Mouse (Mus musculus): ENCODE measurements around the gene Plxna2.

Plxna2 gene

DNA sequence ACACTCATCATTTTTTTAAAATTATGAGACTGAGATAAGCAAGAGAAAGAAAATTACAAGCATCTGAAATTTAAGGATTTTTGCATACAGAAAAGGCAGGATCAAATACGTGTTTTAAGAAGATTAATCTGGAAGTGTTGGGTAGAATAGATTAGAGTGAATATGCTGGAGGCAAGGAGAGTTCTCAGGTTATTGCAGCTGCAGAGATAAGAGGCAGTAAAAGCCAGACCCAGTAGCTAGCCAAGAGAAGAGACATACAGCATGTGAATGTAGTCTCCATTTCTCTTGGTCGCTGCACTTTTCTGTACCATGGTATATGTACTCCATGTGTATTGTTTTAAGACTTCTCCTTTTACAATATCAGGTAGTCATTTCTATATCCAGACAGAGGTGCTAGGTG, 88.5 kb downstream of the Plxna2 start:
- DNase-seq (ENCODE audit: low spot score) = no peak

DNA sequence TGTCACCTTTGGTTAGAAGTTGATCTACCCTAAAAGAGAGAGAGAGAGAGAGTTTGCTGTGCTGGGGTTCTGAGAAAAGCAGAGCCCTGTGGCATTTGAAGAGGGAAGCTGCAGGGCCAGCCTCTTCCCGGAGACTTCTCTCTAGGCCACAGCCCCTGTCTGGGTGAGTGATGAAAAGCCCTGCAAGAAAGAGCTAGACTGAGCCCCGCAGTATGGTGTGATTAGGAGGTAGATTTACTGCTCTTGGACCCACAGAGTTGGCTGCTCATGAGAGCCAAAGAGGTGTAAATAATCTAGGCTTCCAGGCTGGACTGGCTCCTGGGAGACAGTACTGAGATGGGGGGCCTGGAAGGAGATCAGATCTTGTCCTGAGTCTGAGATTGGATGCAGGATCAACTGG, 94.4 kb downstream of the Plxna2 start:
- no peak for DNase-seq (ENCODE audit: low spot score)

DNA sequence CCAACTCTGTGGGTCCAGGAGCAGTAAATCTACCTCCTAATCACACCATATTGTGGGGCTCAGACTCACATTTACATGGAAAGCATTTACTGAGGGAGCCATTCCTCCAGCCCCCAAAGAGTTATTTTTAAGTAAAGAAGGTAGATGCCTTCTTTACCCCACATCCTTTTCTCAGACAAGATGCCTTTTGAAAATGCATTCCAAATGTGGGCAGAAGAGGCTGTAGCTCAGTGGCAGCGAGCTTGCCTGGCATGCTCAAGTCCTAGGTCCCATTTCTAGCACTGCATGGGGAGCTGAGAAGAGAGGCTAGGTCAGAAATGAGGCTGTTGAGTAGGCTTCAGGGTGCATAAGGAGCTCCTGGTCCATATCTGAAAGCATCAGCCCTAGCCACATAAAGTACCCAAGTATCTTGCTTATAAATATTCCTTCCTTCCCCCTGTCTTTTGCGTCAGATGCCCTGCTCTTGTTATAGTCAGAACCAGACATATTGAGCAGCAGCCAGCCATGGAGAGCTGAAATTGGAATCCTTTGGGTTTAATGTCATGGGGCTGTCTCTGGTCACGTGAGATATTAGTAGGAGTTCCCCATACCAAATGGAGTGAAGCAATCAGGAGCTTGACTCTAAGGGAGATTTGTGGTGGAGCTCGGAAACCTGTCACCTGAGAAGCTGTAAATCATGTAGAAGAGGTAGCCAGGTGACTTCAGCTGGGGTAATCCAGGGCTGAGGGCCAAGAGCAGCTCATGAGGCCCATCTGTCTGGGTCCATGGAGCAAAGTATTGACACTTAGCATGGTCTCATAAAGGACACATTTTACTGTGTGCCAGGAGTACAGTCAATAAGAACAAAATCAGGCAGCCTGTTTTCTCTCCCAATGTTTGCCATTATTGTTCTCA, 96.4 kb downstream of the Plxna2 start:
- DNase-seq (ENCODE audit: low spot score) = no peak

DNA sequence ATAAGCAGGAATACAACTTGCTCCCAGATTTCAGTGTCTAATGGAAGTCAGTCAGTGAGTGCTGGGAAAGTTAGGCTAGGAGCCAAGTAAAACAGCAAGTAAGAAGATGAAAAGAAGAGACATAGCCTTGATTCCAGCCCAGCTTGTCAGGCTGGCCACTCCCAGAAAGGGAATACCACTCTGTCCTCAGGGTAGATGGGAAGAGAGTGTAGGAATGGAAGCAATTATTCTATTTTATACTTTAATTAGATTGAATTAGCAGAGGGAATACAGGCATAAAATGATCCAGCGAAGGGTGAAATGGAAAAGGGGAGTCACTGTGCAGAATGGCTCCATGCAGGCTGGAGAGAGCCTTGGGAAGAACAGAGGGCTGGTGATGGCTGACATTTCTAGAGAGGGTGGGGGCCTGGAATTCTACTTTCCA, 99.4 kb downstream of the Plxna2 start:
- DNase-seq (ENCODE audit: low spot score) = no peak

DNA sequence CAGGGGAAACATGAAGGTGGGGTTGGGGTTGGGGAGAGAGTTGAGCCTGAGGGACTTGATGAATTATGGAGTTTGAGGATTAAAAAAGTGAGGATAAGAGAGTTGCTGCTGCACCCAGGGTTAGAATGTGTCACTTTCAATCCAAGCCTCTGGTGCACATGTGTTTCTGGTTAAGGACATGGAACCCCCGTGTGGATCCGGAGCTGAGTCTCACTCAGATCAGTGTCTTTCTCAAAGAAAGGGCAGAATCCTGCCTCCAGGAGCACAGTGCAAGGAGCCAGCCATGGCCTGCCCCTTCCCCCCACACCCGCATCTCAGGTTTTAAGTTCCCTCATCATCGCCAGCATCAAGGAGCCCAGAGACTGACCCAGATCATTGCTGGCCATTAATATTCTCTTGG, 102.4 kb downstream of the Plxna2 start:
- peak; percentile 67 for DNase-seq (ENCODE audit: low spot score)

DNA sequence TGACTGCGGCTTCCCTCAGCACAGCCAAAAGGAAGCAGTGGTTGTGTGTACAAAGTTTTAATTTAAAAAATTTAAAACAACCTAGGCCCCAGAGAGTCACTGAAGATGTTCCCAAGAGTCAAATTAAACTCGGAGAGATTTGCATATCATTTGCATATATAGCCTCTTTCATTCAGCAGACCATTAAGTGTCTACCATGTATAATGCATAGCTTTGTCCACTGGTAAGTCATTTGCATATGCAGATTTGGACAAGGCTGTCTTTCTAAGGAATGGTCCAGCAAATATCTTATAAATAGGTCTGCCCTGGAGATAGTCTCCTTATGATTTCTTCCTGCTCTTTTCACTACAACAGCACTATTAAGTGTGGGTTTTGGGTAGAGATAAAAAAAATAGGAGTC, 103.2 kb downstream of the Plxna2 start:
- DNase-seq (ENCODE audit: low spot score) = no peak

DNA sequence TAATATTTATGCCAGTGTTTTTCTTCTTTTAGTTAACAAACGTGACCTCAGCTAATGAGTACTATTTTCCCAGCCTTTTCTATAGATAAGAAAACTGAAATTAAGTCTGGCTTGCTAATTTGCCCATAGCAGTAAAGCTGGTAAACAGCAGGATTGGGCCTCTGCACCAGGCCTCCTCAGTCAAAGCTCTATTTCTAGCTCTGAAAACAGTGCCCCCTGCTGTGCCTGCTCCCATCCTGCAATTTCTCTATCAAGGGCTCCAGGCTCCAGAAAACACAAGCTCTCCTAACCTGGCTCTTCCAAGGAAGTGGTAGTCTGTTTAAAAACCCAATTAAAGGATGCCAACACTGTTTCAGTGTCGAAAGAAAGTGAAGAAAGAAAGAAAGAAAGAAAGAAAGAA, 104.3 kb downstream of the Plxna2 start:
- DNase-seq (ENCODE audit: low spot score) = peak; percentile 83

DNA sequence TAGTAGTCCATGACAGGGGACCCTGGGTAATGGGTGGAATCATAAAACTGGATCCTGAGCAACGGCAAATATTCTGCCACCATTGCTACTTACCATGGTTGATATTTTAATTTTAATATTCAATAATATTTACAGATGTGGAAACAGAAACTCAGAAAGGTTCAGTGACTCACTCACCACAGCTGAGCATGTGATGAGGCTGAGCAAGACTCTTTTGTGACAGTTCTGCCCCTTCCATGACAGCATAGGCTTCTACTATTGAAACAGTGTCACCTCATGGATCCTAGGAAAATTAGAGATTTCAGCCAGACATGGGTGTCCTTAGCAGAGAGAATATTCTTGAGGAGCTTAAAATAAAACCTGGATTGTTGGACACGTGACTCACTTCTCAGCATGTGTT, 116.8 kb downstream of the Plxna2 start:
- no peak for DNase-seq (ENCODE audit: low spot score)

DNA sequence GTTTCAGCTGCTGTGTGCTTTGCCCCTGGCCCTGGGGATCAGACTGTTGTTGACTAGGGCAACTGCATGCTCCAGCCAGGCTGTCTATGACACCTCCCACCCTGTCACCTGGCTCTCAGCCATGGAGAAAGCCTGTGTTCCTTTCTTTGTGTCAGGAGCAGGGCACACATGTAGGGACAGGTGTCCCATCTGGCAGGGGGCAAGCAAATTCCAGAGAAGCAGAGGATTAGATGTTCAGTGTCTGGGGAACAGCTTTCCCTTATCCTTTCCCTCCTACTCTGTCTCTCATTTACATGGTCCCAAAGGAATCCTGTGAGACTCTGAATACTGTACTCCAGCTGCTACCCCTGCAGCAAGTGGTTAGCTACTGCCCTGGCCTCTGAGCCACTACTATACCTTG, 121.9 kb downstream of the Plxna2 start:
- DNase-seq (ENCODE audit: low spot score) = no peak

DNA sequence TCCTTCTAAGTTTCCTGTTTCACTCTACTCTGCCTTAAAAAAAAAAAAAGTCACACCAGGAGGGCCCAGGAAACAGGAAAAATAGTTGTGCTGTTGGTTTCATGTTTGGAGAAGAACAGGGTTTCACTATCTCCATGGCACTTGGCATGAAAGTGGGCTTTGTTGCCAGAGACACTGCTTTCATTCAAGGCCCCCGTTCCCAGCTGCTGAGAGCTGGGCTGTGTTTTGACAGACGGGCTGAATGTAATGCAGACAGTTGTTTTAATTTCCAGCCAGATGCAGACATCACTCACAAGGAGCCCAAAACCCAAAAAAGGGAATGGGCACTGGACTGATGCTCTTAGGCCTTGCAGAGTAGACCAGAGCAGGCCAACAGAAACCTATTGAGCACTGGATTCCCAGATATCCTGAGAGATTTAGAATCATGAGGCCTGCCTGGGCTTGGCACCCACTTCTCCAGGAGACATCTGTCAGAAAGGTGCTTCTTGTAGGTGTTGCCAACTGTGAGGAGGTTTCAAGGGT, 124.9 kb downstream of the Plxna2 start:
- no peak for DNase-seq (ENCODE audit: low spot score)

DNA sequence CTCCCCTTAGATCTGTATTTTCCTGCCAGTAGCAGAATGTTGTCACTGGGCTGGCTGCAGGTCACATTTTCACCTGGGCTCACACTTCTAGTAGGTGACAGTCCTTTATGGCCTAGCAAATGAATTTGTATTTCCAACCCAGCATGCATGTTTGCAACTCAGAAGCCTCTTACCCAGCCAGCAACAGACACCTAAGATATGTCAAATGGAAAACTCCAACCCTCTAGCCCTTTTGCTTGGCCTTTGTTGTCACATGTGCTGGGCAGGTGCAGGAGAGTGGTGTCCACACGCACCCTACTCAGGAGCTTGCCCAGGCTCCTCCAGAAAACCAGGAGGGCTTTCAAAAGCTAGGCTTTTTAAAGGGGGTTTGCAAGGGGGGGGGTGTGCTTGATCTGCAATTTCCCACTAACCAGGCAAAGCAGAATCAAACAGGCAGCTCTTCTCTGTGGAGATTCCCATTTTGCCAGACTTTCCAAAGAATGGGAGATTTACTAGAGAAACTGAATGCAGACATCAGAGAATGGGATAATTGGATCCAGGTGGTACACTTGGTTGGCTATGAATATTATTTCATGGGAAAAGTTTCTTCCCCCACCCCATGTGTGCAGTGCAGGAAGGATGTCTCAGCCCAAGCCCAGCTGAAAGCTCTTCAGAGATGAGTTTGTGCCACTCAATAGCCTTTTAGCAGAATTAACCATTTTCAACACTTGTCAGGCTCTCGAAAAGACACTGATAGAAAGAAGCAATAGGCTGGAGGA, 127.3 kb downstream of the Plxna2 start:
- DNase-seq (ENCODE audit: low spot score) = no peak

DNA sequence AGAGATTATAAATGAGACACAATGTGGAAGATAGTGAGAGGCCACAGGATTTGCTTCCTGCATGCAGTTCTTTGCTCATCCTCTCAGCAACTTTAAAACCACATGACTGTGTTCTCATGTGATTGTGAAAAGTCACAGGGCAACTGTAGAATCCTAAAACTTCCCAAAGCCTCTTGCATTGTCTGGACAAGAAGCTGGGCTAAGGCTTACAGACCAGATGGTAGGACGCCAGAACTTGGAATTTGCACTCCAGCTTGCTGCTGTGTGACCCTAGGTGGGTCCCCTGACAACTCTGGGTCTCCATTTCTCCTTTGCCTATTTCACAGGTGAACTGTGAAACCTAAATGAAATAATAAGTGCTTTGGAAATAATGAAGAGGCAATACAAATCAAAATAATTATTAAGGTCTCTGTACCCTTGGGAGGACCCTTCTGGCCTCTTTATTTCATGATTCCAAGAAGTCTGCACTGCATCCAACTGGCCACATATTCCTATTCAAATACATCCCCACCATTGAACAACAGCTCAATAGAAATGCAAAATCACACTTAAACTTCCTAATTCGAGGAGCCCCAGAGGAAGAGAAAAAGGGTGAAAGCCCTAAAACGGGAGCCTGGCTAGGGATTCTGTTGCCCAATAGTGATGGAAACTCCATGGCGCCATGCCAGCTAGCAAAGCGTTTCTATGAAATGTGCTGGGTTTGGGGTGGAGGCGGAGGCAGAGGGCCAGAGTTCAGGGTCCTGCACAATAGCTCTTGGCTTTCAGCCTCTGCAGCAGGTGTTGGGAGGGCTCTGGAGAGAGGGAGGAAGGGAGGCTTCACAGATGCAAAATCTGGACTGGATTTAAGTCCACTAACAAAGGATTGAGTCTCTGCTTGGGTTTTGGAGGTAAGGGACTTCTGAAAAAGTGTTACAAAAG, 128.6 kb downstream of the Plxna2 start:
- DNase-seq (ENCODE audit: low spot score) = peak; percentile 53

DNA sequence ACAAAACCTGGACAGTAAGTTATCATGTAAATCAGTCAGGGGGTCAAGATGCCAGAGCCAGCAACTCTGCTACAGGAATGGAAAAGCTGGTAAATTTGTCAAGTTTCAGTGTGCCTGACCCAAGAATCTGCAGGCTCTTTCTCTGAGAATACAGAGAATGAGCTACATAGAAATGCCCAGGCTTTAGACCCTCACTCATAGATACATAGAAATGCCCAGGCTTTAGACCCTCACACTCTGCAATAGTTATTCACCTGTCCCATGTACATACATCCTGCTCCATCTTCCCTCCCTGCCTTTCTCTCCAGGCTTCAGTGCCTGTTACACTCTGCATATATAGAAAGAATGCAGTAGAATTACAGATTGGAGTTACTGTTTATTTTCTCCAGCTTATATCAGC, 129.2 kb downstream of the Plxna2 start:
- no peak for DNase-seq (ENCODE audit: low spot score)

DNA sequence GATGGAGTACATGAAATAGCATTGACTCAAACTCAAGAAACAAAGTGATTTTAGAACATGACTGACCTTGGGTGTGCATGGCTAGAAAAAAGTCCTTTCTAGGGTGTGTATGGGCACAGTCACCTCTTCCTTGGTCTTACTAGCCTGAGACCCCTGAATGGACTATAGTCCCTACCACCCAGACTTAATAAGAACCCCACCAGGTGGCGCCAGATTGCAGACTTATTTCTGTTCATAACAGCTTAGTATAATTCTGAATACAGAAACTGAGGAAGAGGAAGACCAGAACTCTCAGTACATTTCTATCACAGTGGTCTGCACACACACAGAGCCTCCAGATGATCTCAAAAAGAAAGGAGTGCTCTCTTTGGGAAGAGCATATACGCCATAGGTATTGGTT, 135.2 kb downstream of the Plxna2 start:
- peak; percentile 74 for DNase-seq (ENCODE audit: low spot score)

DNA sequence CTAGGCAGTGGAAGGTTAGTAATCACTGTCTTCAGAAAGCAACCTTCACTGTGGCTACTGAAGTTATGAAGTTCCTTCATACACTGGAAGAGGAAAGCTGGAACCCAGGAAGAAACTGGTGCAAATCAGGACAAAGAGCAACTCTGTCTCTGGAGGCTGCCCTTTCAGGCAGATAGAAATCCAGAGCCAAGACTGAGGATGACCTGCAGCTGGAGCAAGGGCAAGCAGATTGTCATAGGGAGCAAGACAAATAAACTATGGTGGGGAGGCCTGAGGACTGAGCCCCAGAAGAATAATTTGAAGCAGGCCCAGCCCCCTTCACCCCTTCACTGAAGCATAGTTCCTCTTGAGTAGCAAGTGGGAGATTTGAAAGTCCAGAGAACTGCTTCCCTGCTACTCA, 138.0 kb downstream of the Plxna2 start:
- DNase-seq (ENCODE audit: low spot score) = no peak

DNA sequence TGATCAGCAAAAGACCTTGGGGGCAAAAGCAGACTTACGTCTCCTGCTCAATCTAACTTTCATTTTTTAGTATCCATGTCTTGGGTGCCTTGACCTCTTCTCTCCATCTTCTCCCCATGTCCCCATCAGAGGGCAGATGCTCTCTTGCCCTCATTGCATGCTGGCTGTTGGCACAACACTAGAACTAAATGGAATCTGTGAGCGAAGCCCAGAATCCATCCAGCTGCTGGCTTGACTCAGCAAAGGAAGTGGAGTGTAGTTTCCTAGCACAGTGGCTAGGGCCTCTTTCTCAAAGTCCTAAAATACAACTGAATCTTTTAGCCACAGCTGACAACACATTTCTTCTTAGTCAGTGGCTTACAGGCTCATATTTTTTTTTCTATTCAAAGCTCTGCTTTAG, 138.4 kb downstream of the Plxna2 start:
- DNase-seq (ENCODE audit: low spot score) = no peak

DNA sequence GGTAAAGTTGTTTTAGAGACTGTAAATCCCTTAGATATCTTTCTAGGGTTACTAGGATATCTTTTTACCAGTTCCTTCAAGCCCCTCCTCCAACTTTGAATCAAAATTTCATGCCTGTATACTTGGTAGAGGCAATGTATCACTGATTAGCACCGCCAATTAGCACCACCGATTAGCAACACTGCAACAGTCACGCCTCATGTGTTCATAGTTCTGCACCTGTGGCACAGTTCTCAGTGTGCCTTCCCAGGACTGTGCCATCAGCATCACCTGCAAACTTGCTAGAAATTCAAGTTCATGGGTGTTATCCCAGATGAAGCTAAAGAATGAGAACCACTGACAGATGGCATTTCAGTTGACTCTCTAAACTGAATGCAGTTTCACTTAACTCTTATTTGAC, 138.8 kb downstream of the Plxna2 start:
- DNase-seq (ENCODE audit: low spot score) = no peak

DNA sequence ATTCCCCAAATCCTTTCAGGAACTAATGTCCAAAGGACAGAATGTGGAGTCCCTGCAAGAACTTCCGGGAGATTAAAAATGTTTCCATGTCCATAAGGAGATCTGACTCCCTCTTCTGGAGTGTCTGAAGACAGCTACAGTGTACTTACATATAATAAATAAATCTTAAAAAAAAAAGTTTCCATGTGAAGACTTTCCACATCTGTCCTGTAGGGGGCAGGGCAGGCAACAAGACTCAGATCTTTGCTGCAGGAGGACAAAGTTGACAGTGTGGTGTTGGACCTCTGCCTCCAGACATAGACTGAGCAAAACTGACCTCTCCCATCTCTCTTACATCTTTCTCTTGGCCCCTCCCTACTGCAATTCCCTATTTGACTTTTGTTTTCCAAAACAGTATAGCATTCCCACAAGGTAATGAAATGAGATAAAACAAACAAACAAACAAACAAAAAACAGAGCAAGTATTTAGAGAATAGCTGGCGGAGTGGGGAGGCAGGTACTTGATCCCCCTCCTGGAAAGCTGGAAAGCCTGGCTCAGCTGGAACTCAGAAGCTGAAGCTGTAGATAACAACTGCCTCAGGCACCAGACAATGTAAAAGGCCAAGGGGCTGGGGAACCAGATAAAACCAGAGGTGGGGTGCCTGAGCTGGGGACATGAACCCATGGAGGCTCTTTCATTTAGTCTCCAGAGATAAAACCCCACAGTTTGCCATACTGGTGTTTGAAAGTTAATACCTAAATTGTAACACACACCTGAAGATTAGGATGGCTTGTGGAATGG, 143.6 kb downstream of the Plxna2 start:
- peak; percentile 44 for DNase-seq (ENCODE audit: low spot score)

DNA sequence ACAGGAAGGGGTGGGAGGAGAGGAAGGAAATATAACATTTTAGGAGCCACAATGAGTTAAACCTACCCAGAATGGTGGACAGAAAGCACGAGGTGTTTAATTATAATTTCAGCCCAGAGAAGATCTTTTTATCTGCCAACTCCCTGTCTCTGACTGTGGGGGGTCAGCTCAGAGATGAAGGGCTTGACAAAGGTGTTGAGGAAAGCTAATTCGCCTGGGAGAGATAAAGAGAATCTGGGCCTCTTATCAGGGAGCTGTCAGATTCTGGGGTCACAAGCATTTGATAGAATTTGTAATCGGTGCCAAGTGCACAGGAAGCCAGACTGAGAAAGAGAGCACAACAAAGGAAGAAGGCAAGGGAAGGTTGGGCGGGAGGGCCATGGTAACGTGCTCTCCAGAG, 144.9 kb downstream of the Plxna2 start:
- no peak for DNase-seq (ENCODE audit: low spot score)

DNA sequence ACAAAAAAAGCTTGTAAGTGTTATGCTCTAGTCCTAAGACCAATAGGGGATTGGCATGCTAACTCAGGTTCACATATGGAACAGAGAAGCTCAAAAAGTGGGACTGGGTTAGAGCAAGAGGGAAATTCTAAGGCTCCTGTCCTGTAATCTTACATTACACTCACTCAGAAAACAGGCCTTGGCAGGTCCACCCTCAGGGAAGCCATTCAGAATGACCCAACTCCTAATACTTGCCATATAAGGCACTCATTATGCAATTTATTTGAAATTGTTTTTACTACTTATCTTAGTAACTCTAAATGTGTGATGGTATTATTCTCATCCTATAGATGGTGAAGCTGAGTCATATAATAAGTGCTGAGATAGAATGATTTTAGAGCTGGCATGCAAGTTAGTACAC, 146.9 kb downstream of the Plxna2 start:
- no peak for DNase-seq (ENCODE audit: low spot score)

DNA sequence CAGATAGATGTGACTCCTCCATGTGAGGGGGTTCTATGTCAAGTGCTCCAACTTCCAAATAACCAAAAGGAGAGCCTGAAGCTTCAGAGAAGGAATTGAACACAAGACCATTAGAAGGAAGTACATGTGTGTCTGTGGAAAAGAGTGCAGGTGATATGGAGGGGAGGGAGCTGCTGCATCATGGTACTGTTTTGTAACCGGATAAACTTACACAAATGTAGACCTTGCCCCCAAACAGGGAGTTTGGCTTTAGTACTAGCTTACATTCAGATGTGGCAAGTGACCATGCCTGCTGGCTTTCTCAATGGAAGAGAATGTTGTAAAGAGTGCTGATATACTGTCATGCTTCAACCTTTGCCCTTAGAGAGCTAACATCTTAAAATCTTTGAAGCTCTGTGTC, 150.8 kb downstream of the Plxna2 start:
- DNase-seq (ENCODE audit: low spot score) = no peak
